Mouse (Mus musculus): ENCODE data around the gene Gm20518. TPM values are rescaled to one million over a fixed set of nuclear protein-coding genes. Genes with fewer than 3 reads are reported as not detected.

Gm20518 gene
- polyA plus RNA-seq, 1 experiment from 2014 or later, result 0.35 TPM

DNA sequence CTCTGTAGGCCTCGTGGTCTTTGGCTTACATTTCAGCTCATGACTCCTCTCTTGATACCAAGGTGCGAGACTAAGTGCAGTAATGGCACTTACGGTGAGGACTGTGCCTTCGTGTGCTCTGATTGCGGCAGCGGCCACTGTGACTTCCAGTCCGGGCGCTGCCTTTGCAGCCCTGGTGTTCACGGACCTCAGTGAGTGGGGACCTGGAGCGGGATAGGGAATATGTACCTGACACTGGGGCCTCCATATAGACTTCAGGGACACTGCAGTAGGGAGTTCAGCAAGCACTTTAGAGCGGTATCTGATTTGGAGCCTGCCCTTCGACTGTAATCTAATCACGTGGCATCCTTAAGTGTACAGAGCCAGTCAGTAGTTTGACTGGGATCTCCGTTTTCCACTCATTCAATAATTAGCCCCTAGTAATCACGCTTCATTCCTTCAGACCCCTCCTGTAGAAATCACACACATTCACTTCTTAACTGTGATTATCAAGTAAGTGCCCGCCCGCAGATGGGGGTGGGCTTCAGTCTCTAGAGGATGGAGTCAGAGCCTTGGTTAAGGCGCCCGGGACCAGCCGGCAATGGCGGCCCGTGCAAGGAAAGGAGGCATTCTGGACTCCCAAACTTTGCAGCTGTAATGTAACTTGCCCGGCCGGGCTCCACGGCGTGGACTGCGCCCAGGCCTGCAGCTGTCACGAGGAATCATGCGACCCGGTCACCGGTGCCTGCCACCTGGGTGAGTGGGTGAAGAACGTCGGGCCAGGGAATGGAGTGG, 87.6 kb downstream of the Gm20518 start:
- ATAC-seq (ENCODE audit: low FRiP score), result no peak
- Histone ChIP-seq H3K4me3 (replicated peaks) (peak overlapping the region; percentile 39), H3K36me3 (no peaks in the 10 kb centered on the region), H3K9me3 (replicated peaks) (no peaks in the 10 kb centered on the region), H3K4me2 (peak overlapping the region; percentile 70), H3K27ac (replicated peaks) (no peak overlapping the region), H3K27me3 (replicated peaks) (peaks cover 73% of the 10 kb centered on the region), H3K9ac (replicated peaks) (no peak overlapping the region; the same call in 1 of the 2 replicates), H3K4me1 (peaks cover 57% of the 10 kb centered on the region)
- 9% methylated on average over 33 of the region's 33 CpGs for WGBS

DNA sequence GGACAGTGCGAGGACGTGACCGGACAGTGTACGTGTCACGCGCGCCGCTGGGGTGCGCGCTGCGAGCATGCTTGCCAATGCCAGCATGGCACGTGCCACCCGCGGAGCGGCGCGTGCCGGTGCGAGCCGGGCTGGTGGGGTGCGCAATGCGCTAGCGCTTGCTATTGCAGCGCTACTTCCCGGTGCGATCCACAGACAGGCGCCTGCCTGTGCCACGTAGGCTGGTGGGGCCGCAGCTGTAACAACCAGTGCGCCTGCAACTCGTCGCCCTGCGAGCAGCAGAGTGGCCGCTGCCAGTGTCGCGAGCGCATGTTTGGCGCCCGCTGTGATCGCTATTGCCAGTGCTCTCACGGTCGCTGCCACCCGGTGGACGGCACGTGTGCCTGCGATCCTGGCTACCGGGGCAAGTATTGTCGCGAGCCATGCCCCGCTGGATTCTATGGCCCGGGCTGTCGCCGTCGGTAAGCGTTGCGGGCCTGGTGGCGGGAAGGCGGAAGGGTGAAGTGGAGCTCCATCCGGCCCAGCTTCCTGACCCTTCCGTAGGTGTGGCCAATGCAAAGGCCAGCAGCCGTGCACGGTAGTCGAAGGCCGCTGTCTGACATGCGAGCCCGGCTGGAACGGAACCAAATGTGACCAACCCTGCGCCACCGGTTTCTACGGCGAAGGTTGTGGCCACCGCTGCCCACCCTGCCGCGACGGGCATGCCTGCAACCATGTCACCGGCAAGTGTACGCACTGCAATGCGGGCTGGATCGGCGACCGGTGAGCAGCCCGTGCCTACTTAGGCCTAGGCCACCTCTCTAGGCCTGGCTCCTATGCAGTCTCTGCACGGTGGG, 88.4 kb downstream of the Gm20518 start:
- no peak for ATAC-seq (ENCODE audit: low FRiP score)
- WGBS, result 5% methylated on average over 83 of the region's 83 CpGs
- Histone ChIP-seq H3K36me3 (no peaks in the 10 kb centered on the region), H3K27ac (replicated peaks) (no peak overlapping the region), H3K9me3 (replicated peaks) (no peaks in the 10 kb centered on the region), H3K9ac (replicated peaks) (peak overlapping the region; percentile 33), H3K27me3 (replicated peaks) (peaks cover 80% of the 10 kb centered on the region), H3K4me1 (peaks cover 62% of the 10 kb centered on the region), H3K4me2 (peak overlapping the region; percentile 70), H3K4me3 (replicated peaks) (peak overlapping the region; percentile 39)

GRCm38 (mm10) chr16:17802456-17802838, 89.0 kb downstream of the Gm20518 start:
- H3K27ac ChIP-seq (replicated peaks), result no peak overlapping the region
- peaks cover 62% of the 10 kb centered on the region for H3K4me1 ChIP-seq
- H3K9ac ChIP-seq (replicated peaks), result 0 out of 2 replicates have a peak overlapping the region, but pooled peaks have one; percentile 33
- H3K36me3 ChIP-seq, result no peaks in the 10 kb centered on the region
- WGBS, result 3% methylated on average over 18 of the region's 18 CpGs
- no peaks in the 10 kb centered on the region for H3K9me3 ChIP-seq (replicated peaks)
- ATAC-seq (ENCODE audit: low FRiP score), result no peak
- peak overlapping the region; percentile 70 for H3K4me2 ChIP-seq
- peaks cover 86% of the 10 kb centered on the region for H3K27me3 ChIP-seq (replicated peaks)
- H3K4me3 ChIP-seq (replicated peaks), result peak overlapping the region; percentile 39

GRCm38 (mm10) chr16:17801777-17802455, 89.6 kb downstream of the Gm20518 start:
- ATAC-seq (ENCODE audit: low FRiP score), result no peak
- Histone ChIP-seq H3K4me2 (peak overlapping the region; percentile 70), H3K27me3 (replicated peaks) (peaks cover 89% of the 10 kb centered on the region), H3K36me3 (no peaks in the 10 kb centered on the region), H3K4me1 (peaks cover 65% of the 10 kb centered on the region), H3K27ac (replicated peaks) (no peak overlapping the region), H3K9ac (replicated peaks) (no peak overlapping the region), H3K4me3 (replicated peaks) (peak overlapping the region; percentile 39), H3K9me3 (replicated peaks) (no peaks in the 10 kb centered on the region)
- 6% methylated on average over 7 of the region's 7 CpGs for WGBS

DNA sequence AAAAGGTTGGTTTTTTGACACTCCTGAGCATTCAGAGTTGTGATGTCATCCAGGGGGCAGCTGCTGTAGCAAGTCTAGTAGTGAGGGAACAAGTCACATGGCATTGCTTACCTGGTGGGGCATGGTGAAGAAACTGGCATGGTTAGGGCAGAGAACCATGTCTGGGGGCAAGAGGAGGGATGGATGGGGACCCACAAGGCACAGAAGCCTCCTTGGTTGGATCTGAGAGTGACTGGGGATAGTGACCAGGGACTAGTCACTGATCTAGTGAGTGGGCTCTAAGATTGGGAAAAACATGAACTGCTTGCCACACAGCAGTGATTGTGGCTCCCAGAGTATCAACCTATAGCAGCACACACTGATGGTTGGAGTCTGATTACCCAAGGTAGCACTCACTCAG, 91.9 kb downstream of the Gm20518 start:
- Histone ChIP-seq H3K4me1 (peaks cover 55% of the 10 kb centered on the region), H3K27me3 (replicated peaks) (peaks cover 92% of the 10 kb centered on the region), H3K4me3 (replicated peaks) (no peak overlapping the region), H3K4me2 (no peak overlapping the region), H3K9ac (replicated peaks) (no peak overlapping the region), H3K27ac (replicated peaks) (no peak overlapping the region), H3K36me3 (no peaks in the 10 kb centered on the region), H3K9me3 (replicated peaks) (no peaks in the 10 kb centered on the region)
- no peak for ATAC-seq (ENCODE audit: low FRiP score)

- Histone ChIP-seq H3K9ac (replicated peaks) (no peak overlapping the region), H3K9me3 (replicated peaks) (no peaks in the 10 kb centered on the region), H3K4me3 (replicated peaks) (peak overlapping the region; percentile 49), H3K36me3 (peaks cover 2% of the 10 kb centered on the region; the same call in 1 of the 2 replicates), H3K4me2 (peak overlapping the region; percentile 79), H3K27me3 (replicated peaks) (peaks cover 85% of the 10 kb centered on the region), H3K27ac (replicated peaks) (0 out of 2 replicates have a peak overlapping the region, but pooled peaks have one; percentile 42), H3K4me1 (peaks cover 45% of the 10 kb centered on the region)
- WGBS, result 2% methylated on average over 33 of the region's 45 CpGs
- ATAC-seq (ENCODE audit: low FRiP score), result no peak
Observed at GRCm38 (mm10) chr16:17798321-17799180, 92.9 kb downstream of the Gm20518 start.

DNA sequence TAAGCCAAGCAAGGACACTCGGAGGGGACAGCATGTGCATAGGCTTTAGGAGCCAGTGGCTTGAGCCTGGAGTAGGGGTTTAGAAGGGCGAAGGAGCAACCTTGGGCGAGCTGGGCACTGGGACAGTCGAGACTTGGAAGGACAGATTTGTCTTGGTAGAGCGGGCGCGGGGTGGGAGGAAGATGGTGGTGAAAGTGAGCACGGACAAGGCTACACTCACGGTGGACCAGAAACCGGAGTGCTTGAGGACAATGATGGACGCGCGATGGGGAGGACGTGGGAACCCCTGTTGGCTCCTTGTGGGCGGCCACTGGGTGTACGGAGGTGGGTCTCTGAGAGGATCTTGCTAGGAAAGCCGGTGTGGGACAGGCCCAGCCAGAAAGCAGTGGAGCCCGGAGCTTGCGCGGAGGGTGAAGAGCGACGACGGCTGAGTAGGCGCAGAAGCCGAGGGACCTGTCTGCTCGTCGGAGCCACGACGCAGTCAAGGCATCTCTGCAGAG, 93.6 kb downstream of the Gm20518 start:
- H3K4me1 ChIP-seq, result peaks cover 38% of the 10 kb centered on the region
- no peaks in the 10 kb centered on the region for H3K9me3 ChIP-seq (replicated peaks)
- H3K27me3 ChIP-seq (replicated peaks), result peaks cover 78% of the 10 kb centered on the region
- no peak overlapping the region for H3K9ac ChIP-seq (replicated peaks)
- peak overlapping the region; percentile 42; the same call in 1 of the 2 replicates for H3K27ac ChIP-seq (replicated peaks)
- H3K36me3 ChIP-seq, result peaks cover 8% of the 10 kb centered on the region
- H3K4me3 ChIP-seq (replicated peaks), result peak overlapping the region; percentile 49
- 4% methylated on average over 29 of the region's 29 CpGs for WGBS
- H3K4me2 ChIP-seq, result peak overlapping the region; percentile 79
- ATAC-seq (ENCODE audit: low FRiP score), result no peak

DNA sequence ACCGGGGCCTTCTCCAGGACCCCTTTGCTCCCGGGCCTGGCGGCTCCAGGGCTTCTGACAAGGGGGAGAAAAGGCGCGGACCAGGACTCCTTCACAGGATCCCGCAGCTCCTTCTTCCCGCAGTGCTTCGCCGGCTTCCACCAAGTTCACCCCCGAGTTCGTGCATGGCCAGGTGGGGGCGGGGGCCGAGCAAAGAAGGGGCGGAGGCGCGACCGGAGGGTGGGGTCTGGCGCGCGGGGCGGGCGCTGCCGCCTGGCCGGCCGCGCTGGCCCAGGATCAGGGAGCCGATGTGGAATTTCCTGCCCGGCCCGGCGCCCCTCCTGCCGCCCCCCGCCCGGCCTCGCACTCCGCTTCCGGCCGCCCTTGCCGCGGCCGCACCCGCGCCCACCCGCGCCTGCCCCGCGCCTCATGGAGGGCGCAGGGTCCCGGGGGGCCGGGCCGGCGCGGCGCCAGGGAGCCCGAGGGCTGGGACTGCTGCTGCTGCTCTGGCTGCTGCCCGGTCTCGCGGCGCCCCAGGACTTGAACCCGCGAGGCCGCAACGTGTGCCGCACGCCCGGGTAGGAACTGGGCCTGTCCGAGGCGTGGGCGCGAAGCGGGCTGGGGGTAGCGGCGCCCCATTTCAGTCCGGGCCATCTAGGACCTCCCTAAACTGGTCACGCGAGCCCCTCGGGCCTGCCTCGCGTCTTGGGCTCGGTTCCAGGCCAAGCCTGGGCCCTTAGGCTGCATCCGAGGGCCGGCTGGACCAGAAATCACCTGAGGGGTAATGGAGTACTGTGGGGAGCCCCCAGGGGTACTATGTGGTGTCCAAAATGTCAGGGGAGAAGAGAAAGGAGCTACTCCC, 94.3 kb downstream of the Gm20518 start, which contains the start of gene Scarf2:
Gene Scarf2, plus strand, starts transcription at position 312 of the 841 bp plus-strand sequence.
- peak; percentile 22; the same call in 1 of the 2 replicates for ATAC-seq (ENCODE audit: low FRiP score)
- H3K27me3 ChIP-seq (replicated peaks), result peaks cover 71% of the 10 kb centered on the region
- WGBS, result 2% methylated on average over 70 of the region's 81 CpGs
- no peaks in the 10 kb centered on the region for H3K9me3 ChIP-seq (replicated peaks)
- H3K27ac ChIP-seq (replicated peaks), result peak within 1 kb of the TSS; percentile 42; the same call in 1 of the 2 replicates
- peak within 1 kb of the TSS; percentile 49 for H3K4me3 ChIP-seq (replicated peaks)
- peaks cover 32% of the 10 kb centered on the region for H3K4me1 ChIP-seq
- peak within 1 kb of the TSS; percentile 55 for H3K9ac ChIP-seq (replicated peaks)
- peaks cover 14% of the 10 kb centered on the region for H3K36me3 ChIP-seq
- peak within 1 kb of the TSS; percentile 79 for H3K4me2 ChIP-seq

- Histone ChIP-seq H3K4me3 (replicated peaks) (peak overlapping the region; percentile 49), H3K9me3 (replicated peaks) (no peaks in the 10 kb centered on the region), H3K27me3 (replicated peaks) (peaks cover 65% of the 10 kb centered on the region), H3K9ac (replicated peaks) (no peak overlapping the region), H3K27ac (replicated peaks) (no peak overlapping the region), H3K36me3 (peaks cover 20% of the 10 kb centered on the region), H3K4me2 (peak overlapping the region; percentile 79), H3K4me1 (peaks cover 26% of the 10 kb centered on the region)
- no peak for ATAC-seq (ENCODE audit: low FRiP score)
Observed at GRCm38 (mm10) chr16:17796519-17796918, 95.0 kb downstream of the Gm20518 start.

- peaks cover 56% of the 10 kb centered on the region for H3K27me3 ChIP-seq (replicated peaks)
- no peak overlapping the region for H3K4me3 ChIP-seq (replicated peaks)
- no peak overlapping the region for H3K9ac ChIP-seq (replicated peaks)
- no peak for ATAC-seq (ENCODE audit: low FRiP score)
- no peak overlapping the region for H3K27ac ChIP-seq (replicated peaks)
- H3K9me3 ChIP-seq (replicated peaks), result no peaks in the 10 kb centered on the region
- H3K36me3 ChIP-seq, result peaks cover 27% of the 10 kb centered on the region
- 58% methylated on average over 5 of the region's 5 CpGs for WGBS
- no peak overlapping the region for H3K4me2 ChIP-seq
- H3K4me1 ChIP-seq, result peaks cover 26% of the 10 kb centered on the region
Observed at GRCm38 (mm10) chr16:17795643-17796042, 95.8 kb downstream of the Gm20518 start.
